Mouse (Mus musculus) cerebellum, adult 8-10 months (tissue): ENCODE results near the gene Cnbp.

ENCODE experiments used
- DNase-seq: peaks from one replicate; pipeline ENCODE4 v3.0.0; 2022

Cnbp gene

GRCm38 (mm10) chr6:87802462-87802861 lies 48.4 kb downstream of the Cnbp start:
- no peak for DNase-seq

DNA sequence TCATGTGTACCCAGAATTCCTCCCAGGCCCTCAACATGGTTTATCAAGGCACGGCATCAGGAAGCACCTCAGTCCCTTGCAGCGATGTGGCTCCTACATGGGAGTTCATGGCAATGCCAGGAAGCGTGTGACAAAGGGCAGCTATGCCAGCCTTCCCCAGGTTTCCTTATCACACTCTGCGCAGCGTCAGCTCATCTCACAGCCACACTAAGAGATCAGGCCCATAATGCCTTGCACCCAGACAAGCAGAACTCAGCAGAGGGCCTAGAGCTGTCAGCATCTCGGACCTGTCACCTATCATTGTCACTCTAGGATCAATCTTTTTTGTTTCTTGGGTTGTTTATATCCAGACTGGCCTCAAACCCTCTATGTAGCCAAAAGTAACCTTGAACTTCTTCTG lies 51.3 kb downstream of the Cnbp start:
- no peak for DNase-seq

DNA sequence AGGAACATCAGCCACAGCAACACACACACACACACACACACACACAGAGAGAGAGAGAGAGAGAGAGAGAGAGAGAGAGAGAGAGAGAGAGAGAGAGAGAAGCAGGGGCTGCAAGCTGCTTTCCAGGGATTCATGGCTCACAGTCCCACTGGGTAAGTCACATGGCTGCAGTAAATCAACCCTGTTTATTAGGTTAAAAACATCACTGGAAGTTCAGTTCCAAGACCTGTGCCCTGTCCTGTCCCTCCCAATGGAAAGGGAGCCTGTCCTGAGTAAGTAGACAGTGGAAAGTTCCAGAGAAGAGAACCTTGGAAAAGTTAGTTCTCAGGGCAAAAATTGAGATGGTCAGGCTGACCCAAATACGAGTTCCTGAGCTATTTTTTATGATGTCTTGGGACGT lies 53.6 kb downstream of the Cnbp start:
- DNase-seq, result no peak

DNA sequence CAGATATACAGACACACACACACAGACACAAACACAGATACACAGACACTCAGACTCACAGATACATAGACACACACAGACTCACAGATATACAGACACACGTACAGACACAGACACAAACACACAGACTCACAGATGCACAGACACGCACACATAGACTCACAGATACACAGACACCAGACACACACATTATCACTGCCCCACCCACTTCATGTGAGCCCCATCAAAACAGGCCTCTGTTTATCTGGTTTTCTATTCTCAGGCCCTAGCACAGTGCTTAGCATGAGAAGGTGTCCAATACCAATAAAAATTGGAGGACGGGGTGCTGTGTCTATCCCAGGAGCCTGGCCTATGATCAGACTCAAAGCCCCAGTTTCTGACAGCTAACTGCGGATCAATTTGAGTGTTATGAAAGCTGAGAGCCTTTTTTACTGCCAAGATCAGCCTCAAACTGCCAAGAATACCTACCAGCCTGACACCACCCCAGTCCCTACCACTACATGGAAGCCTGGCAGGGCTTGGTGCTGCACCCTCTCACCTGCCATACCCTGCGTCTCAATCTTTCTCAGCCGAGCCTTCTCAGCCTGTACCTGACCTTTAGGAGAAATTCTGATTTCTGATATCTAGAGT lies 54.5 kb downstream of the Cnbp start:
- DNase-seq, result no peak

GRCm38 (mm10) chr6:87795385-87796150 lies 55.3 kb downstream of the Cnbp start:
- peak; percentile 59 for DNase-seq

- peak; percentile 79 for DNase-seq
These were observed 56.9 kb downstream of the Cnbp start for GRCm38 (mm10) chr6:87793821-87794510.
